Mouse (Mus musculus) erythroblast, embryonic 14.5 days (primary cell): Measurements from ENCODE around the gene Plcg2.

ENCODE experiments used
- GATA1 ChIP-seq: IDR thresholded peaks from 2 replicates; pipeline ENCODE4 v1.6.1; 2012; ENCODE audit warnings: low read length, inconsistent platforms, mixed read lengths
- TAL1 ChIP-seq: IDR thresholded peaks from 3 replicates; pipeline ENCODE4 v1.6.1; 2012; ENCODE audit warnings: low read length, inconsistent platforms, mixed read lengths

- TF ChIP-seq TAL1 (no peak), GATA1 (no peak)
These were observed 178.4 kb downstream of the Plcg2 start for GRCm38 (mm10) chr8:117676460-117676859.
